Mouse (Mus musculus) mouse trophoblast stem cell (cell line): ENCODE measurements around the gene Efcab12.
"Not testable (repeated sequence)": the region's sequence is repeated elsewhere in the genome, so short reads cannot be mapped to it uniquely, and the experiment has no call there.

Source experiments
- in situ Hi-C, 2 experiments: fragments of 300-500 bp; cut with MseI, MboI; formaldehyde crosslinking; loops; 2 replicates in 1 of 2; 3 replicates in 1 of 2; pipeline ENCODE4 v1.15.1; 2025

Gene Efcab12

GRCm38 (mm10) chr6:115845006-115845405, 6.8 kb upstream of the Efcab12 start:
- in situ Hi-C loops, result no loop called here

- in situ Hi-C loops, result no loop called here
Measured at GRCm38 (mm10) chr6:115838745-115839144, 533 bp upstream of the Efcab12 start.

- in situ Hi-C loops, result no loop called here
Measured at GRCm38 (mm10) chr6:115833861-115834260, 4.4 kb downstream of the Efcab12 start.

- in situ Hi-C loops, result no loop called here
Measured at GRCm38 (mm10) chr6:115832152-115832850, 5.9 kb downstream of the Efcab12 start.

GRCm38 (mm10) chr6:115830779-115831601, 7.2 kb downstream of the Efcab12 start:
- in situ Hi-C loops, result no loop called here

- in situ Hi-C loops, result not testable (repeated sequence)
Measured at GRCm38 (mm10) chr6:115823850-115824464, 14.3 kb downstream of the Efcab12 start.

GRCm38 (mm10) chr6:115821216-115821993, 16.8 kb downstream of the Efcab12 start:
- in situ Hi-C loops, result no loop called here

GRCm38 (mm10) chr6:115818129-115818528, 20.1 kb downstream of the Efcab12 start:
- in situ Hi-C loops, result no loop called here

GRCm38 (mm10) chr6:115815041-115815440, 23.2 kb downstream of the Efcab12 start:
- in situ Hi-C loops, result no loop called here

GRCm38 (mm10) chr6:115814104-115814503, 24.1 kb downstream of the Efcab12 start:
- in situ Hi-C loops, result no loop called here

GRCm38 (mm10) chr6:115811606-115812005, 26.6 kb downstream of the Efcab12 start:
- in situ Hi-C loops, result no loop called here

GRCm38 (mm10) chr6:115808488-115809231, 29.6 kb downstream of the Efcab12 start, which contains the start of gene Rpl32:
Gene Rpl32, minus strand, starts transcription at chr6:115808747.
- in situ Hi-C loops, result no loop called here

GRCm38 (mm10) chr6:115808196-115808487, 30.1 kb downstream of the Efcab12 start:
- in situ Hi-C loops, result no loop called here

- in situ Hi-C loops, result no loop called here
Measured at GRCm38 (mm10) chr6:115807464-115808195, 30.6 kb downstream of the Efcab12 start.

GRCm38 (mm10) chr6:115804432-115805192, 33.6 kb downstream of the Efcab12 start:
- in situ Hi-C loops, result no loop called here

- in situ Hi-C loops, result no loop called here
Measured at GRCm38 (mm10) chr6:115803541-115804382, 34.5 kb downstream of the Efcab12 start.

GRCm38 (mm10) chr6:115801811-115802210, 36.4 kb downstream of the Efcab12 start:
- in situ Hi-C loops, result no loop called here

GRCm38 (mm10) chr6:115792691-115793215, 45.5 kb downstream of the Efcab12 start:
- in situ Hi-C loops, result no loop called here
